Mouse (Mus musculus) bone marrow, adult 2 months (tissue): ENCODE results near the gene Ak2. TPM values are rescaled to one million over a fixed set of nuclear protein-coding genes. Genes with fewer than 3 reads are reported as not detected.

Experiments
- H3K27ac ChIP-seq: fragments of 200-500 bp; 2 replicates; pipeline ENCODE4 v1.5.1; 2012; ENCODE audit warnings: low read depth, mild to moderate bottlenecking, control low read depth, inconsistent platforms, low read length; ENCODE audit not compliant: control insufficient read depth, poor library complexity, insufficient read depth
- H3K4me1 ChIP-seq: fragments of 200-500 bp; 2 replicates; pipeline ENCODE4 v1.6.1; 2011; ENCODE audit warnings: low read length; ENCODE audit not compliant: control insufficient read depth, insufficient read depth
- H3K4me3 ChIP-seq: fragments of 200-500 bp; replicated peaks from 2 replicates; pipeline ENCODE3; 2011; ENCODE audit warnings: mild to moderate bottlenecking, low read depth, low read length, control low read depth; ENCODE audit not compliant: control insufficient read depth
- CTCF ChIP-seq: fragments of 200-500 bp; IDR thresholded peaks from 2 replicates; pipeline ENCODE4 v1.5.1; 2011; ENCODE audit warnings: low read length, control low read depth; ENCODE audit not compliant: control insufficient read depth, insufficient read depth
- POLR2A ChIP-seq: fragments of 200-500 bp; IDR thresholded peaks from 2 replicates; pipeline ENCODE4 v1.6.1; 2011; ENCODE audit warnings: low read depth, mild to moderate bottlenecking, control low read depth, low read length, borderline replicate concordance; ENCODE audit not compliant: control insufficient read depth
- WGBS: fragments of 180-500 bp; shearing (Covaris S2); methylation state at CpG from one replicate; pipeline ENCODE4 v1.1.7; 2018; 5-methylcytosine and 5-hydroxymethylcytosine counted together
- polyA plus RNA-seq: library from polyadenylated mRNA; stranded (reverse); fragments of >200 nt; gene quantifications from 2 replicates; pipeline ENCODE4 v1.2.4, GENCODE M21; 2011; ENCODE audit warnings: low replicate concordance; ENCODE audit not compliant: missing spikeins, insufficient read depth, insufficient read length

The Ak2 gene
- polyA plus RNA-seq, 1 experiment, result 118 TPM

- H3K4me1 ChIP-seq, result peaks cover 7% of the 10 kb centered on the region
- TF ChIP-seq POLR2A (no peak), CTCF (no peak)
- no peak overlapping the region for H3K27ac ChIP-seq
- WGBS, result 94% methylated on average over 3 of the region's 3 CpGs
- H3K4me3 ChIP-seq, result no peak overlapping the region
These were observed 29.7 kb downstream of the Ak2 start for GRCm38 (mm10) chr4:129021426-129021825.

GRCm38 (mm10) chr4:129021886-129022285 lies 30.1 kb downstream of the Ak2 start:
- 73% methylated on average over 4 of the region's 4 CpGs for WGBS

GRCm38 (mm10) chr4:129023884-129024283 lies 32.1 kb downstream of the Ak2 start:
- no peak overlapping the region for H3K4me3 ChIP-seq
- no peak for TF ChIP-seq CTCF
- TF ChIP-seq POLR2A, result no peak
- WGBS, result 14% methylated on average over 6 of the region's 6 CpGs

More at GRCm38 (mm10) chr4:129021886-129022285, 30.1 kb downstream of the Ak2 start:
- peaks cover 7% of the 10 kb centered on the region for H3K4me1 ChIP-seq
- no peak for TF ChIP-seq CTCF
- no peak for TF ChIP-seq POLR2A
- H3K27ac ChIP-seq, result no peak overlapping the region
- no peak overlapping the region for H3K4me3 ChIP-seq

GRCm38 (mm10) chr4:129024775-129025174 lies 33.0 kb downstream of the Ak2 start:
- TF ChIP-seq POLR2A (no peak), CTCF (no peak)
- Histone ChIP-seq H3K27ac (peak overlapping the region; percentile 32), H3K4me1 (peaks cover 5% of the 10 kb centered on the region; the same call in 1 of the 2 replicates), H3K4me3 (no peak overlapping the region)
- 6% methylated on average over 6 of the region's 6 CpGs for WGBS

More at GRCm38 (mm10) chr4:129023884-129024283, 32.1 kb downstream of the Ak2 start:
- Histone ChIP-seq H3K4me1 (peaks cover 6% of the 10 kb centered on the region; the same call in 1 of the 2 replicates), H3K27ac (no peak overlapping the region)

GRCm38 (mm10) chr4:129025707-129026106 lies 33.9 kb downstream of the Ak2 start:
- WGBS, result 86% methylated on average over 3 of the region's 3 CpGs
- peaks cover 3% of the 10 kb centered on the region; the same call in 1 of the 2 replicates for H3K4me1 ChIP-seq
- H3K4me3 ChIP-seq, result no peak overlapping the region
- no peak overlapping the region for H3K27ac ChIP-seq
- no peak for TF ChIP-seq POLR2A
- TF ChIP-seq CTCF, result no peak

GRCm38 (mm10) chr4:129030746-129031145 lies 39.0 kb downstream of the Ak2 start:
- no peak for TF ChIP-seq CTCF
- no peak for TF ChIP-seq POLR2A
- Histone ChIP-seq H3K27ac (no peak overlapping the region), H3K4me3 (no peak overlapping the region), H3K4me1 (peaks cover 13% of the 10 kb centered on the region)
- 79% methylated on average over 4 of the region's 4 CpGs for WGBS

- 49% methylated on average over 8 of the region's 8 CpGs for WGBS
- no peak for TF ChIP-seq POLR2A
- TF ChIP-seq CTCF, result no peak
- Histone ChIP-seq H3K4me3 (no peak overlapping the region), H3K4me1 (peaks cover 15% of the 10 kb centered on the region), H3K27ac (peak overlapping the region; percentile 47)
These were observed 39.7 kb downstream of the Ak2 start for GRCm38 (mm10) chr4:129031408-129031965.

GRCm38 (mm10) chr4:129032133-129032962 lies 40.6 kb downstream of the Ak2 start:
- TF ChIP-seq POLR2A (no peak), CTCF (no peak)
- H3K4me3 ChIP-seq, result no peak overlapping the region
- H3K27ac ChIP-seq, result peak overlapping the region; percentile 95
- 3% methylated on average over 11 of the region's 11 CpGs for WGBS
- H3K4me1 ChIP-seq, result peaks cover 17% of the 10 kb centered on the region
